Mouse (Mus musculus): ENCODE measurements around the gene Neurl2.
"Not testable (repeated sequence)": the region's sequence is repeated elsewhere in the genome, so short reads cannot be mapped to it uniquely, and the experiment has no call there.

The Neurl2 gene

GRCm38 (mm10) chr2:164833314-164833959 is at the start of gene Neurl2:
Gene Neurl2, minus strand, starts transcription at chr2:164833456.
- peak; percentile 96 to 97 for DNase-seq

GRCm38 (mm10) chr2:164882619-164883018 is 49.4 kb upstream of the Neurl2 start:
- no peak for DNase-seq

- DNase-seq, result peak; percentile 95
These were observed 46.5 kb upstream of the Neurl2 start for GRCm38 (mm10) chr2:164879568-164880277.

GRCm38 (mm10) chr2:164879228-164879567 is 45.9 kb upstream of the Neurl2 start, which contains the start of gene Pcif1:
Gene Pcif1, plus strand, starts transcription at chr2:164879304.
- peak; percentile 94 for DNase-seq

GRCm38 (mm10) chr2:164878509-164879227 is 45.4 kb upstream of the Neurl2 start:
- DNase-seq, result peak; percentile 83 to 89

GRCm38 (mm10) chr2:164877376-164878215 is 44.3 kb upstream of the Neurl2 start:
- not testable (repeated sequence) for DNase-seq

- DNase-seq, result not testable (repeated sequence)
These were observed 42.4 kb upstream of the Neurl2 start for GRCm38 (mm10) chr2:164875648-164876047.

GRCm38 (mm10) chr2:164874239-164874769 is 41.0 kb upstream of the Neurl2 start:
- DNase-seq, result peak; percentile 51 to 69

GRCm38 (mm10) chr2:164873621-164874020 is 40.4 kb upstream of the Neurl2 start:
- no peak for DNase-seq

GRCm38 (mm10) chr2:164871602-164872303 is 38.5 kb upstream of the Neurl2 start:
- DNase-seq, result no peak

GRCm38 (mm10) chr2:164868491-164868890 is 35.2 kb upstream of the Neurl2 start:
- DNase-seq, result no peak

- peak in 1 of 2 experiments; percentile 56 for DNase-seq
These were observed 34.3 kb upstream of the Neurl2 start for GRCm38 (mm10) chr2:164867566-164867965.

GRCm38 (mm10) chr2:164866741-164867551 is 33.7 kb upstream of the Neurl2 start:
- peak; percentile 70 to 72 for DNase-seq

- DNase-seq, result no peak
These were observed 31.3 kb upstream of the Neurl2 start for GRCm38 (mm10) chr2:164864593-164864992.

- not testable (repeated sequence) for DNase-seq
These were observed 30.2 kb upstream of the Neurl2 start for GRCm38 (mm10) chr2:164863411-164863810.

GRCm38 (mm10) chr2:164862179-164862861 is 29.1 kb upstream of the Neurl2 start:
- DNase-seq, result peak; percentile 67 to 72

GRCm38 (mm10) chr2:164861094-164861493 is 27.8 kb upstream of the Neurl2 start:
- no peak for DNase-seq

GRCm38 (mm10) chr2:164859640-164860432 is 26.6 kb upstream of the Neurl2 start:
- DNase-seq, result peak; percentile 70 to 71

- DNase-seq, result no peak
These were observed 25.9 kb upstream of the Neurl2 start for GRCm38 (mm10) chr2:164859155-164859554.

Data from kidney, postnatal 36 days (tissue).